Mouse (Mus musculus): ENCODE data around the gene Tenm2. TPM values are rescaled to one million over a fixed set of nuclear protein-coding genes. Genes with fewer than 3 reads are reported as not detected.

The Tenm2 gene
- polyA plus RNA-seq, 1 experiment from 2014 or later, result 0.12 TPM

DNA sequence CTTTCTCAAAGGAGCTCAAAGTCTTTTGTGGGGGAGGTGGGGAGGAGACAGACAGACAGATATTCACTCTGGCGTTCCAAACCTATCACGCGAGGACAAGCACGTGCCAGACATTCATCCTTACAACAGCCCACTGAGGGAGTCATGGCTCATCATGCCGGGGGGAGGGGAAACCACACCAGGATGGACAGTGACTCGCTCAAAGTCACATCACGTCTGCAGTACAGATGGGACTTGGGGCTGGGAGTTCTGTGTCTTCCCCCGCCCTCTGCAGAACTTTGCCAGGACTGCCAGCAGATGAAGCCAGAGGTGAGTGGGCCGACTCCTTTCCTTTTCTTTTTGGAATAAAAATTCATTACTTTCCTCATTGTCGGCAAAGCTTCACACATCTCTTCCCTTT lies 1095.4 kb downstream of the Tenm2 start:
- no peaks in the 10 kb centered on the region for H3K36me3 ChIP-seq (ENCODE audit: control insufficient read depth, insufficient read depth)
- no peaks in the 10 kb centered on the region for H3K4me1 ChIP-seq (replicated peaks; ENCODE audit: control insufficient read depth, insufficient read depth, low read length)
- H3K27ac ChIP-seq (ENCODE audit: low read depth, low read length), result no peak overlapping the region
- WGBS, result 86% methylated on average over 10 of the region's 10 CpGs
- no peaks in the 10 kb centered on the region for H3K27me3 ChIP-seq (replicated peaks; ENCODE audit: control insufficient read depth, insufficient read depth, low read length)
- no peak overlapping the region for H3K4me3 ChIP-seq (ENCODE audit: low read depth, low read length)
- no peak overlapping the region for H3K9ac ChIP-seq (ENCODE audit: low read depth, low read length)
- no peaks in the 10 kb centered on the region for H3K9me3 ChIP-seq (ENCODE audit: control insufficient read depth)
- no peak for ATAC-seq
- no peak for TF ChIP-seq CTCF (IDR thresholded peaks at IDR 0.05; ENCODE audit: low read depth)
- H3K4me2 ChIP-seq (replicated peaks; ENCODE audit: low read depth), result no peak overlapping the region

DNA sequence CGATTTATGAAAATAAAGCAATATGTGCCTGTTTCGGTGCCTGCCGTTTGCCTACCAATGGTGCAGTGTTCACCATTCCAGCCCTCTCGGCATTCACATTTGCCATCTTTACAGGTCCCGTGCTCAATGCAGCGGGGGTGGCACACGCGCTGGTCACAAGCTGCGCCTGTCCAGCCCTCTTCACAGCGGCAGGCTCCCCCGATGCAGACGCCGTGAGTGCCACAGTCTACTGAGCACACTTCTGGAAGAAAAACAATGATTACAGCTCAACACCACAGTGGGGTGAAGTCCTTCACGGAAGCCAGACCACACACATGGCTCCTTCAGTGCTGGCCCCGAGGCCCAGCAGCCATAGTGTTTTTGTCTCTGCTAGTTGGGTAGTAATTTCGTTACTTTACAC lies 1096.2 kb downstream of the Tenm2 start:
- H3K36me3 ChIP-seq (ENCODE audit: control insufficient read depth, insufficient read depth), result no peaks in the 10 kb centered on the region
- no peak for ATAC-seq
- no peak overlapping the region for H3K4me2 ChIP-seq (replicated peaks; ENCODE audit: low read depth)

GRCm38 (mm10) chr11:36137840-36138239 lies 1097.9 kb downstream of the Tenm2 start:
- no peak overlapping the region for H3K4me3 ChIP-seq (ENCODE audit: low read depth, low read length)
- 77% methylated on average over 4 of the region's 4 CpGs for WGBS
- no peak overlapping the region for H3K4me2 ChIP-seq (replicated peaks; ENCODE audit: low read depth)
- TF ChIP-seq CTCF (IDR thresholded peaks at IDR 0.05; ENCODE audit: low read depth), result no peak
- no peaks in the 10 kb centered on the region for H3K27me3 ChIP-seq (replicated peaks; ENCODE audit: control insufficient read depth, insufficient read depth, low read length)
- ATAC-seq, result no peak
- H3K9ac ChIP-seq (ENCODE audit: low read depth, low read length), result no peak overlapping the region
- no peak overlapping the region for H3K27ac ChIP-seq (ENCODE audit: low read depth, low read length)
- H3K9me3 ChIP-seq (ENCODE audit: control insufficient read depth), result no peaks in the 10 kb centered on the region
- no peaks in the 10 kb centered on the region for H3K36me3 ChIP-seq (ENCODE audit: control insufficient read depth, insufficient read depth)
- H3K4me1 ChIP-seq (replicated peaks; ENCODE audit: control insufficient read depth, insufficient read depth, low read length), result no peaks in the 10 kb centered on the region

More for the DNA sequence above, 1096.2 kb downstream of the Tenm2 start:
- H3K27ac ChIP-seq (ENCODE audit: low read depth, low read length), result no peak overlapping the region
- no peak for TF ChIP-seq CTCF (IDR thresholded peaks at IDR 0.05; ENCODE audit: low read depth)
- 82% methylated on average over 16 of the region's 16 CpGs for WGBS
- no peaks in the 10 kb centered on the region for H3K9me3 ChIP-seq (ENCODE audit: control insufficient read depth)
- H3K4me3 ChIP-seq (ENCODE audit: low read depth, low read length), result no peak overlapping the region
- no peaks in the 10 kb centered on the region for H3K4me1 ChIP-seq (replicated peaks; ENCODE audit: control insufficient read depth, insufficient read depth, low read length)
- H3K9ac ChIP-seq (ENCODE audit: low read depth, low read length), result no peak overlapping the region
- no peaks in the 10 kb centered on the region for H3K27me3 ChIP-seq (replicated peaks; ENCODE audit: control insufficient read depth, insufficient read depth, low read length)

GRCm38 (mm10) chr11:36137276-36137675 lies 1098.5 kb downstream of the Tenm2 start:
- Histone ChIP-seq H3K36me3 (ENCODE audit: control insufficient read depth, insufficient read depth) (no peaks in the 10 kb centered on the region), H3K9ac (ENCODE audit: low read depth, low read length) (no peak overlapping the region), H3K27ac (ENCODE audit: low read depth, low read length) (no peak overlapping the region), H3K27me3 (replicated peaks; ENCODE audit: control insufficient read depth, insufficient read depth, low read length) (no peaks in the 10 kb centered on the region), H3K4me1 (replicated peaks; ENCODE audit: control insufficient read depth, insufficient read depth, low read length) (no peaks in the 10 kb centered on the region), H3K4me2 (replicated peaks; ENCODE audit: low read depth) (no peak overlapping the region), H3K9me3 (ENCODE audit: control insufficient read depth) (no peaks in the 10 kb centered on the region), H3K4me3 (ENCODE audit: low read depth, low read length) (no peak overlapping the region)
- WGBS, result 84% methylated on average over 6 of the region's 6 CpGs
- TF ChIP-seq CTCF (IDR thresholded peaks at IDR 0.05; ENCODE audit: low read depth), result no peak
- ATAC-seq, result no peak

GRCm38 (mm10) chr11:36134645-36135044 lies 1101.1 kb downstream of the Tenm2 start:
- Histone ChIP-seq H3K9ac (ENCODE audit: low read depth, low read length) (no peak overlapping the region), H3K9me3 (ENCODE audit: control insufficient read depth) (no peaks in the 10 kb centered on the region)
- ATAC-seq, result no peak

GRCm38 (mm10) chr11:36123275-36123674 lies 1112.5 kb downstream of the Tenm2 start:
- no peak overlapping the region for H3K4me2 ChIP-seq (replicated peaks; ENCODE audit: low read depth)
- H3K4me3 ChIP-seq (ENCODE audit: low read depth, low read length), result no peak overlapping the region
- WGBS, result 75% methylated on average over 2 of the region's 2 CpGs
- no peak for ATAC-seq
- no peak overlapping the region for H3K9ac ChIP-seq (ENCODE audit: low read depth, low read length)
- H3K27ac ChIP-seq (ENCODE audit: low read depth, low read length), result no peak overlapping the region
- no peaks in the 10 kb centered on the region for H3K27me3 ChIP-seq (replicated peaks; ENCODE audit: control insufficient read depth, insufficient read depth, low read length)
- no peak for TF ChIP-seq CTCF (IDR thresholded peaks at IDR 0.05; ENCODE audit: low read depth)
- H3K4me1 ChIP-seq (replicated peaks; ENCODE audit: control insufficient read depth, insufficient read depth, low read length), result no peaks in the 10 kb centered on the region
- no peaks in the 10 kb centered on the region for H3K36me3 ChIP-seq (ENCODE audit: control insufficient read depth, insufficient read depth)
- H3K9me3 ChIP-seq (ENCODE audit: control insufficient read depth), result no peaks in the 10 kb centered on the region

More at GRCm38 (mm10) chr11:36134645-36135044, 1101.1 kb downstream of the Tenm2 start:
- Histone ChIP-seq H3K27me3 (replicated peaks; ENCODE audit: control insufficient read depth, insufficient read depth, low read length) (no peaks in the 10 kb centered on the region), H3K4me2 (replicated peaks; ENCODE audit: low read depth) (no peak overlapping the region), H3K27ac (ENCODE audit: low read depth, low read length) (no peak overlapping the region), H3K36me3 (ENCODE audit: control insufficient read depth, insufficient read depth) (no peaks in the 10 kb centered on the region), H3K4me1 (replicated peaks; ENCODE audit: control insufficient read depth, insufficient read depth, low read length) (no peaks in the 10 kb centered on the region), H3K4me3 (ENCODE audit: low read depth, low read length) (no peak overlapping the region)
- 70% methylated on average over 9 of the region's 9 CpGs for whole genome bisulfite sequencing
- TF ChIP-seq CTCF (IDR thresholded peaks at IDR 0.05; ENCODE audit: low read depth), result no peak

- H3K9me3 ChIP-seq (ENCODE audit: control insufficient read depth), result no peaks in the 10 kb centered on the region
- 74% methylated on average over 8 of the region's 8 CpGs for WGBS
- no peak for TF ChIP-seq CTCF (IDR thresholded peaks at IDR 0.05; ENCODE audit: low read depth)
- no peak overlapping the region for H3K9ac ChIP-seq (ENCODE audit: low read depth, low read length)
- no peak overlapping the region for H3K27ac ChIP-seq (ENCODE audit: low read depth, low read length)
- no peaks in the 10 kb centered on the region for H3K36me3 ChIP-seq (ENCODE audit: control insufficient read depth, insufficient read depth)
- no peaks in the 10 kb centered on the region for H3K27me3 ChIP-seq (replicated peaks; ENCODE audit: control insufficient read depth, insufficient read depth, low read length)
- no peak overlapping the region for H3K4me3 ChIP-seq (ENCODE audit: low read depth, low read length)
- ATAC-seq, result no peak
- H3K4me2 ChIP-seq (replicated peaks; ENCODE audit: low read depth), result no peak overlapping the region
- H3K4me1 ChIP-seq (replicated peaks; ENCODE audit: control insufficient read depth, insufficient read depth, low read length), result no peaks in the 10 kb centered on the region
These were observed 1114.3 kb downstream of the Tenm2 start for GRCm38 (mm10) chr11:36121410-36121929.

All from intestine, postnatal 0 days (tissue).